Mouse (Mus musculus) adrenal gland, postnatal 14 days (tissue): ENCODE data around the gene Tent4b. TPM values are rescaled to one million over a fixed set of nuclear protein-coding genes. Genes with fewer than 3 reads are reported as not detected.

ENCODE experiments used
- DNase-seq: peaks from one replicate; pipeline ENCODE4 v3.0.0; 2021; ENCODE audit warnings: mixed read lengths
- total RNA-seq: library from RNA; stranded (reverse); gene quantifications from 2 replicates; pipeline ENCODE4 v1.2.3, GENCODE M21; 2021

Gene Tent4b
- total RNA-seq, 1 experiment from 2014 or later: 32.5 TPM

GRCm38 (mm10) chr8:88228286-88228685 lies 29.3 kb downstream of the Tent4b start:
- no peak for DNase-seq

GRCm38 (mm10) chr8:88228800-88229199 lies 29.8 kb downstream of the Tent4b start:
- DNase-seq: no peak

GRCm38 (mm10) chr8:88236666-88237065 lies 37.7 kb downstream of the Tent4b start:
- no peak for DNase-seq

GRCm38 (mm10) chr8:88237606-88238005 lies 38.6 kb downstream of the Tent4b start:
- no peak for DNase-seq

GRCm38 (mm10) chr8:88239277-88239676 lies 40.3 kb downstream of the Tent4b start:
- no peak for DNase-seq

GRCm38 (mm10) chr8:88241871-88242270 lies 42.9 kb downstream of the Tent4b start:
- DNase-seq: no peak

- DNase-seq: peak; percentile 77
These were observed 45.3 kb downstream of the Tent4b start for GRCm38 (mm10) chr8:88244298-88244697.

- peak; percentile 74 for DNase-seq
These were observed 53.8 kb downstream of the Tent4b start for GRCm38 (mm10) chr8:88252791-88253190.

GRCm38 (mm10) chr8:88254957-88255356 lies 55.9 kb downstream of the Tent4b start:
- DNase-seq: no peak

GRCm38 (mm10) chr8:88258024-88258423 lies 59.0 kb downstream of the Tent4b start:
- DNase-seq: no peak

GRCm38 (mm10) chr8:88258544-88258943 lies 59.5 kb downstream of the Tent4b start:
- DNase-seq: no peak

- DNase-seq: peak; percentile 47
These were observed 61.5 kb downstream of the Tent4b start for GRCm38 (mm10) chr8:88260466-88260980.

- no peak for DNase-seq
These were observed 64.0 kb downstream of the Tent4b start for GRCm38 (mm10) chr8:88262831-88263635.

GRCm38 (mm10) chr8:88265511-88265910 lies 66.5 kb downstream of the Tent4b start:
- DNase-seq: no peak

- peak; percentile 87 for DNase-seq
These were observed 67.3 kb downstream of the Tent4b start for GRCm38 (mm10) chr8:88266170-88266800.

GRCm38 (mm10) chr8:88266801-88267403 lies 67.9 kb downstream of the Tent4b start:
- no peak for DNase-seq

GRCm38 (mm10) chr8:88269107-88269875 lies 70.3 kb downstream of the Tent4b start:
- no peak for DNase-seq

GRCm38 (mm10) chr8:88270086-88270485 lies 71.1 kb downstream of the Tent4b start:
- DNase-seq: no peak

GRCm38 (mm10) chr8:88272231-88273050 lies 73.4 kb downstream of the Tent4b start, which contains the start of gene Adcy7:
Gene Adcy7, plus strand, starts transcription at chr8:88272403.
- DNase-seq: peak; percentile 81

GRCm38 (mm10) chr8:88273051-88273430 lies 74.0 kb downstream of the Tent4b start:
- no peak for DNase-seq

- DNase-seq: no peak
These were observed 75.1 kb downstream of the Tent4b start for GRCm38 (mm10) chr8:88274090-88274489.
